Mouse (Mus musculus) ovary, postnatal 14 days (tissue): ENCODE results near the gene Pmf1.

Experiments used
- DNase-seq: peaks from one replicate; pipeline ENCODE4 v3.0.0; 2022; ENCODE audit warnings: low spot score

Pmf1 gene

GRCm38 (mm10) chr3:88354396-88355165, 55.5 kb downstream of the Pmf1 start:
- DNase-seq = no peak

- no peak for DNase-seq
Observed at GRCm38 (mm10) chr3:88352907-88353306, 57.2 kb downstream of the Pmf1 start.

GRCm38 (mm10) chr3:88350732-88351131, 59.4 kb downstream of the Pmf1 start:
- DNase-seq = no peak
